Mouse (Mus musculus) cerebellum, adult 2 months (tissue): ENCODE measurements around the gene Nsmce3. TPM values are rescaled to one million over a fixed set of nuclear protein-coding genes. Genes with fewer than 3 reads are reported as not detected.

Experiments
- DNase-seq, 2 experiments: peaks; one replicate each; pipeline ENCODE4 v3.0.0; 2021
- H3K27ac ChIP-seq: fragments of 200-500 bp; 2 replicates; pipeline ENCODE4 v1.5.1; 2012; ENCODE audit warnings: low read length, control low read depth, inconsistent platforms; ENCODE audit not compliant: insufficient read depth
- H3K27me3 ChIP-seq: fragments of 200-500 bp; 2 replicates; pipeline ENCODE4 v1.6.1; 2012; ENCODE audit warnings: inconsistent platforms, mild to moderate bottlenecking, low read length, moderate library complexity; ENCODE audit not compliant: control insufficient read depth, insufficient read depth
- H3K4me1 ChIP-seq: fragments of 200-500 bp; 2 replicates; pipeline ENCODE4 v1.6.1; 2011; ENCODE audit warnings: low read length; ENCODE audit not compliant: control insufficient read depth, insufficient read depth
- H3K4me3 ChIP-seq: fragments of 200-500 bp; replicated peaks from 2 replicates; pipeline ENCODE3; 2011; ENCODE audit warnings: mild to moderate bottlenecking, low read depth, low read length, control low read depth; ENCODE audit not compliant: insufficient read depth
- CTCF ChIP-seq: fragments of 200-500 bp; IDR thresholded peaks from 2 replicates; pipeline ENCODE4 v1.5.1; 2011; ENCODE audit warnings: low read depth, mild to moderate bottlenecking, control low read depth, low read length, moderate library complexity, borderline replicate concordance; ENCODE audit not compliant: insufficient read depth
- POLR2A ChIP-seq: fragments of 200-500 bp; IDR thresholded peaks from 2 replicates; pipeline ENCODE4 v1.6.1; 2011; ENCODE audit warnings: low read length, control low read depth, borderline replicate concordance; ENCODE audit not compliant: insufficient read depth
- WGBS: fragments of 180-500 bp; shearing (Covaris S2); methylation state at CpG from one replicate; pipeline ENCODE4 v1.1.7; 2018; 5-methylcytosine and 5-hydroxymethylcytosine counted together
- polyA plus RNA-seq: library from polyadenylated mRNA; depleted of rRNA; stranded (reverse); fragments of >200 nt; gene quantifications from 2 replicates; pipeline ENCODE4 v1.2.3, GENCODE M21; 2012; rRNA removed

The Nsmce3 gene
- polyA plus RNA-seq: 6.6 and 6.8 TPM in 2 replicates

DNA sequence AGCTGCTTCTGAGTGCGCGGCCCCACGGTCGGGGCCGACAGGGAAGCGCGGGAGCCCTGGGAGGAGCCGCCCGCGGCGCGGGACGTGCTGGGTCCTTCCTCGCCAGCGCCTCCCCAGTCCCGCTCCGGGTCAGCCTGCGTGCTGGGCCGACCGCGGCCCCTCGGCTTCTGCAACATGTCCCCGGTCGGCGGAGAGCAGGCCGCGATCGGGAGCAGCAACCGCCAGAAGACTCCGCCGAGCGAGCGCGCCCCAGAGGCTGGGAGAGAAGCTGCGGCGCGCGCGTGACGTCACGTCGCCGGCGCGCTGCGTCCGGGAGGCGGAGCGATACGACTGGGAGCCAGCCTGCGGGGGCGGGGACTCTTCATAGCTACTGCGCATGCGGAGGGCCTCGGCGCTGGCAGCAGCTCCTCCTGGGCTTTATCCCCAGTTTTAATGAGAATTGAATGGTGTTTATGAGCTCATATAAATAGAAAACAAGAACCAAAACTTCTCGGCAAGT is at the start of gene Nsmce3:
Gene Nsmce3 (minus strand): TSS at position 255 of the 499 bp plus-strand sequence.
- Histone ChIP-seq H3K4me3 (peak within 1 kb of the TSS; percentile 69), H3K27ac (peak within 1 kb of the TSS; percentile 79), H3K4me1 (peaks cover 9% of the 10 kb centered on the region), H3K27me3 (no peaks in the 10 kb centered on the region)
- no peak for TF ChIP-seq CTCF
- TF ChIP-seq POLR2A: peak; percentile 91
- DNase-seq: peak; percentile 95 to 97
- under 1% methylated on average over 57 of the region's 57 CpGs for WGBS

- 76% methylated on average over 13 of the region's 13 CpGs for WGBS
- no peak for DNase-seq
- H3K27me3 ChIP-seq: no peaks in the 10 kb centered on the region; the same call in 1 of the 2 replicates
- H3K27ac ChIP-seq: no peak overlapping the region
- H3K4me1 ChIP-seq: no peaks in the 10 kb centered on the region
- TF ChIP-seq POLR2A (no peak), CTCF (no peak)
- no peak overlapping the region for H3K4me3 ChIP-seq
These were observed 48.4 kb upstream of the Nsmce3 start for GRCm38 (mm10) chr7:64921189-64921588.

- Histone ChIP-seq H3K4me1 (no peaks in the 10 kb centered on the region), H3K27ac (no peak overlapping the region), H3K27me3 (no peaks in the 10 kb centered on the region; the same call in 1 of the 2 replicates), H3K4me3 (no peak overlapping the region)
- TF ChIP-seq POLR2A: no peak
- no peak for DNase-seq
- WGBS: 36% methylated on average over 5 of the region's 5 CpGs
These were observed 47.9 kb upstream of the Nsmce3 start for GRCm38 (mm10) chr7:64920735-64921134.

- 42% methylated on average over 7 of the region's 7 CpGs for WGBS
- Histone ChIP-seq H3K27me3 (no peaks in the 10 kb centered on the region; the same call in 1 of the 2 replicates), H3K4me3 (no peak overlapping the region), H3K4me1 (no peaks in the 10 kb centered on the region), H3K27ac (no peak overlapping the region)
- TF ChIP-seq CTCF (no peak), POLR2A (no peak)
- DNase-seq: no peak
These were observed 43.9 kb upstream of the Nsmce3 start for GRCm38 (mm10) chr7:64916654-64917053.

DNA sequence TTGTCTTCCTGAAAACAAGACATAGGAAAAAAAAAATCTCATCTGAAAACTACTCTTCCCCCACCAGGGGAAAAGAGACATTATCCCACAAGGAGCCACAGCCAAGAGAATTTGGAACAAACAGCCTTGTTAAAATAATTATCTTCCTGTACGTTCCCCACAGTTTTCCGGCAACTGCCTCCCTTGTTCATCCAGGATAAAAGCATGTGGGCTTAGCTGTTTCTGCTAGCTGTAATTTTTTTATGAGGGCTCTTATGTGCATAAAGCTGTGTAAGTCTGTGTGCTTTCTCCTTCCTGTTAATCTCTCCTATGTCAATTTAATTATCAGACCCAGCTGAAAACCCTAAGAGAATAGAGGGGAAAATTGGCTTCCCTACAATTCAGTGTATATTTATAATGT is 42.3 kb upstream of the Nsmce3 start:
- no peaks in the 10 kb centered on the region for H3K4me1 ChIP-seq
- no peak for TF ChIP-seq POLR2A
- no peak for TF ChIP-seq CTCF
- H3K27me3 ChIP-seq: no peaks in the 10 kb centered on the region; the same call in 1 of the 2 replicates
- no peak for DNase-seq
- WGBS: 68% methylated on average over 2 of the region's 2 CpGs
- H3K27ac ChIP-seq: no peak overlapping the region
- no peak overlapping the region for H3K4me3 ChIP-seq

DNA sequence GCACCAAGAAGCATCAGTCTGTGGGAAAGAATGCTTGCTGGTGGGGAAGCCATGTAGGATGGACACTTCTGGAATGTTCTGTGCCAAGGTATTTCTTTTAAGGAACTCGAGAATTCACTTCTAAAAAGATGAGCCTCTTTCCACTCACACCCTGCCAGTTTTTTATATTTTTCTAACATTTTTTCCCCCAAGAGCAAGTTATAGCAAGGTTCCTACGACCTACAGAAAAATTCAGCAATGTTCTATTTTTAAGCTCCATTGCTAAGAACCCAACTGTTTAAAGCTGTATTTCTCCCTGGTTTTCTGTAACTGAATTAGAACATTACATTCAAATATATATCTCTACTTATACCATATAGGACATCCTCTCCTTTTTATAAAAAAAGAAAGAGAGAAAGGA is 39.1 kb upstream of the Nsmce3 start:
- DNase-seq: no peak
- TF ChIP-seq POLR2A (no peak), CTCF (no peak)
- H3K27me3 ChIP-seq: no peaks in the 10 kb centered on the region
- H3K4me3 ChIP-seq: no peak overlapping the region
- WGBS: 83% methylated on average over 2 of the region's 2 CpGs
- no peaks in the 10 kb centered on the region for H3K4me1 ChIP-seq
- H3K27ac ChIP-seq: no peak overlapping the region

- no peak for DNase-seq
- H3K27me3 ChIP-seq: no peaks in the 10 kb centered on the region
- no peak for TF ChIP-seq CTCF
- H3K27ac ChIP-seq: no peak overlapping the region
- no peaks in the 10 kb centered on the region for H3K4me1 ChIP-seq
- WGBS: 86% methylated on average over 2 of the region's 2 CpGs
- no peak overlapping the region for H3K4me3 ChIP-seq
These were observed 37.4 kb upstream of the Nsmce3 start for GRCm38 (mm10) chr7:64910208-64910607.

DNA sequence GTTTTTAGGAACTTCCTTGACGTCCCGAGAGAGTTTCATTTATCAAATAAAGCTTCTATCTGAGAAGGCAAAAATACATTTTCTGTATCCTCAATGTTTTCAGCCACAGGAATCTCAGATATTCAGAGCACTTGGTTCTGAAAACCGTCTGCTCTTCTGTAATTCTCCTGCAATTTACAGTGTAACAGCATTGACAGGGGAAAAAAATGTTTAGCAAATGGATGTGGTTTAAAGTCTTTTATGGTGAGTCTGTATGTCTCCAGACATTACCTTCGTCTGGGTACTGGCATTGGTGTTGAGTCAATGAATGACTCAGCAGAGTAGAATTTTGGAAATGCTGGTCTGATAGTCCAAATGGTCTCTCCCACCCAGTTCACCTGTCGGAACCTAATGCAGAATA is 34.2 kb upstream of the Nsmce3 start:
- DNase-seq: no peak
- TF ChIP-seq CTCF (no peak), POLR2A (no peak)
- WGBS: 89% methylated on average over 5 of the region's 5 CpGs
- Histone ChIP-seq H3K27ac (no peak overlapping the region), H3K4me1 (no peaks in the 10 kb centered on the region), H3K27me3 (no peaks in the 10 kb centered on the region), H3K4me3 (no peak overlapping the region)
